Mouse (Mus musculus) cerebral cortex, adult 2 months (tissue): ENCODE results near the gene Atp2a1.

Experiments used
- WGBS: fragments of 180-500 bp; shearing (Covaris S2); methylation state at CpG from one replicate; pipeline ENCODE4 v1.1.7; 2018; 5-methylcytosine and 5-hydroxymethylcytosine counted together

Gene Atp2a1

GRCm38 (mm10) chr7:126452244-126452643 lies 10.7 kb downstream of the Atp2a1 start:
- 86% methylated on average over 3 of the region's 3 CpGs for WGBS

GRCm38 (mm10) chr7:126450641-126451040 lies 12.3 kb downstream of the Atp2a1 start:
- 92% methylated on average over 6 of the region's 6 CpGs for WGBS

- WGBS, result 92% methylated on average over 18 of the region's 18 CpGs
Measured at GRCm38 (mm10) chr7:126449991-126450390, 12.9 kb downstream of the Atp2a1 start.

- WGBS, result 90% methylated on average over 19 of the region's 19 CpGs
Measured at GRCm38 (mm10) chr7:126448481-126448880, 14.4 kb downstream of the Atp2a1 start.

- 93% methylated on average over 21 of the region's 21 CpGs for WGBS
Measured at GRCm38 (mm10) chr7:126446217-126446616, 16.7 kb downstream of the Atp2a1 start.

GRCm38 (mm10) chr7:126445104-126445815 lies 17.6 kb downstream of the Atp2a1 start:
- WGBS, result 95% methylated on average over 15 of the region's 15 CpGs

- WGBS, result 98% methylated on average over 9 of the region's 9 CpGs
Measured at GRCm38 (mm10) chr7:126444536-126444935, 18.4 kb downstream of the Atp2a1 start.

GRCm38 (mm10) chr7:126443997-126444396 lies 18.9 kb downstream of the Atp2a1 start:
- 96% methylated on average over 10 of the region's 10 CpGs for WGBS

GRCm38 (mm10) chr7:126440134-126440533 lies 22.8 kb downstream of the Atp2a1 start:
- WGBS, result 76% methylated on average over 9 of the region's 9 CpGs

GRCm38 (mm10) chr7:126436851-126437250 lies 26.1 kb downstream of the Atp2a1 start:
- WGBS, result 39% methylated on average over 8 of the region's 8 CpGs

- WGBS, result 87% methylated on average over 3 of the region's 3 CpGs
Measured at GRCm38 (mm10) chr7:126435801-126436200, 27.1 kb downstream of the Atp2a1 start.

- 91% methylated on average over 7 of the region's 7 CpGs for WGBS
Measured at GRCm38 (mm10) chr7:126434726-126435125, 28.2 kb downstream of the Atp2a1 start.

GRCm38 (mm10) chr7:126429503-126429898 lies 33.4 kb downstream of the Atp2a1 start:
- WGBS, result 26% methylated on average over 15 of the region's 15 CpGs

GRCm38 (mm10) chr7:126428631-126429502 lies 34.0 kb downstream of the Atp2a1 start, which contains the start of gene Rabep2:
TSS of gene Rabep2 (plus strand) at chr7:126428759.
- WGBS, result under 1% methylated on average over 81 of the region's 82 CpGs

- WGBS, result 29% methylated on average over 4 of the region's 4 CpGs
Measured at GRCm38 (mm10) chr7:126428154-126428553, 34.8 kb downstream of the Atp2a1 start.

GRCm38 (mm10) chr7:126427323-126427860 lies 35.5 kb downstream of the Atp2a1 start:
- WGBS, result 63% methylated on average over 13 of the region's 13 CpGs

GRCm38 (mm10) chr7:126424161-126424560 lies 38.7 kb downstream of the Atp2a1 start:
- 77% methylated on average over 6 of the region's 6 CpGs for WGBS

- WGBS, result 89% methylated on average over 5 of the region's 5 CpGs
Measured at GRCm38 (mm10) chr7:126421756-126422155, 41.2 kb downstream of the Atp2a1 start.

- WGBS, result 63% methylated on average over 3 of the region's 3 CpGs
Measured at GRCm38 (mm10) chr7:126418496-126418895, 44.4 kb downstream of the Atp2a1 start.

GRCm38 (mm10) chr7:126417606-126418005 lies 45.3 kb downstream of the Atp2a1 start:
- 85% methylated on average over 4 of the region's 4 CpGs for WGBS

- WGBS, result 58% methylated on average over 8 of the region's 8 CpGs
Measured at GRCm38 (mm10) chr7:126417045-126417444, 45.9 kb downstream of the Atp2a1 start.

GRCm38 (mm10) chr7:126416615-126417014 lies 46.3 kb downstream of the Atp2a1 start:
- 71% methylated on average over 2 of the region's 2 CpGs for WGBS
